Mouse (Mus musculus) MEL (cell line): ENCODE results near the gene Pmf1. TPM values are rescaled to one million over a fixed set of nuclear protein-coding genes. Genes with fewer than 3 reads are reported as not detected.
"Not testable (repeated sequence)": the region's sequence is repeated elsewhere in the genome, so short reads cannot be mapped to it uniquely, and the experiment has no call there.

Experiments
- DNase-seq: peaks from one replicate; pipeline ENCODE4 v3.0.0; 2011; ENCODE audit warnings: low read depth, low spot score
- H3K27ac ChIP-seq: 2 replicates; pipeline ENCODE4 v1.5.1; 2012; ENCODE audit warnings: low read depth, mild to moderate bottlenecking, control low read depth, low read length, moderate library complexity; ENCODE audit not compliant: control insufficient read depth
- H3K27me3 ChIP-seq, 2 experiments: fragments of 150-350 bp in 1 of 2; sonication (generic) in 1 of 2; 2 replicates each; pipeline ENCODE4 v1.6.1; 2012; ENCODE audit warnings: low read length in 2 of 2, mild to moderate bottlenecking in 2 of 2, improper control_type of control experiment in 1 of 2, moderate library complexity in 1 of 2; ENCODE audit not compliant: insufficient read depth in 2 of 2, control insufficient read depth in 1 of 2
- H3K36me3 ChIP-seq, 2 experiments: 2 replicates each; pipeline ENCODE4 v1.6.1; 2012 to 2014; ENCODE audit warnings: low read length in 2 of 2, improper control_type of control experiment in 1 of 2, inconsistent platforms in 1 of 2, mild to moderate bottlenecking in 1 of 2; ENCODE audit not compliant: insufficient read depth in 2 of 2, control insufficient read depth in 1 of 2
- H3K4me1 ChIP-seq, 2 experiments: fragments of 150-350 bp in 1 of 2; sonication (generic) in 1 of 2; 2 replicates each; pipeline ENCODE4 v1.6.1; 2012; ENCODE audit warnings: low read length in 2 of 2, improper control_type of control experiment in 1 of 2, mild to moderate bottlenecking in 1 of 2; ENCODE audit not compliant: insufficient read depth in 2 of 2, control insufficient read depth in 1 of 2
- H3K4me3 ChIP-seq, 2 experiments: fragments of 150-350 bp in 1 of 2; sonication (generic) in 1 of 2; 2 replicates each; pipeline ENCODE4 v1.5.1; 2012; ENCODE audit warnings: low read depth in 2 of 2, low read length in 2 of 2, mild to moderate bottlenecking in 2 of 2, moderate library complexity in 2 of 2, control low read depth in 1 of 2, improper control_type of control experiment in 1 of 2; ENCODE audit not compliant: control insufficient read depth in 1 of 2, insufficient read depth in 1 of 2
- H3K79me2 ChIP-seq: 2 replicates; pipeline ENCODE4 v1.6.1; 2012; ENCODE audit warnings: mild to moderate bottlenecking, low read length, moderate library complexity; ENCODE audit not compliant: control insufficient read depth, poor library complexity, insufficient read depth
- H3K9ac ChIP-seq: 2 replicates; pipeline ENCODE4 v1.6.1; 2012; ENCODE audit warnings: low read depth, mild to moderate bottlenecking, control low read depth, low read length, moderate library complexity; ENCODE audit not compliant: control insufficient read depth, poor library complexity, severe bottlenecking
- H3K9me3 ChIP-seq: fragments of 150-350 bp; sonication (generic); replicated peaks from 2 replicates; pipeline ENCODE4 v1.6.1; 2012; ENCODE audit warnings: mild to moderate bottlenecking, low read length, improper control_type of control experiment, moderate library complexity; ENCODE audit not compliant: insufficient read depth
- BHLHE40 ChIP-seq: IDR thresholded peaks from 2 replicates; pipeline ENCODE4 v1.6.1; 2012; ENCODE audit warnings: low read depth, mild to moderate bottlenecking, inconsistent platforms, low read length, improper control_type of control experiment, borderline replicate concordance
- CHD1 ChIP-seq: IDR thresholded peaks from 2 replicates; pipeline ENCODE4 v1.6.1; 2012; ENCODE audit warnings: low read depth, mild to moderate bottlenecking, inconsistent platforms, low read length, improper control_type of control experiment
- EP300 ChIP-seq, 2 experiments: IDR thresholded peaks; 2 replicates each; pipeline ENCODE4 v1.6.1; 2011; ENCODE audit warnings: improper control_type of control experiment in 2 of 2, low read length in 2 of 2, low read depth in 1 of 2, mild to moderate bottlenecking in 1 of 2
- JUND ChIP-seq: IDR thresholded peaks from 2 replicates; pipeline ENCODE4 v1.6.1; 2011; ENCODE audit warnings: low read depth, mild to moderate bottlenecking, improper control_type of control experiment, low read length
- MAX ChIP-seq: IDR thresholded peaks from 2 replicates; pipeline ENCODE4 v1.6.1; 2011; ENCODE audit warnings: low read length, improper control_type of control experiment
- MEF2A ChIP-seq: IDR thresholded peaks from 2 replicates; pipeline ENCODE4 v1.6.1; 2014; ENCODE audit warnings: low read depth, mild to moderate bottlenecking, inconsistent platforms, low read length, improper control_type of control experiment; ENCODE audit not compliant: poor library complexity, insufficient replicate concordance, severe bottlenecking; ENCODE audit errors: extremely low read depth
- RAD21 ChIP-seq: IDR thresholded peaks from 2 replicates; pipeline ENCODE4 v1.6.1; 2011; ENCODE audit warnings: mild to moderate bottlenecking, low read depth, low read length, improper control_type of control experiment
- SMC3 ChIP-seq: IDR thresholded peaks from 2 replicates; pipeline ENCODE4 v1.6.1; 2011; ENCODE audit warnings: low read depth, low read length, improper control_type of control experiment
- TAL1 ChIP-seq: IDR thresholded peaks from 2 replicates; pipeline ENCODE4 v1.6.1; 2012; ENCODE audit warnings: mild to moderate bottlenecking, inconsistent platforms, low read length, moderate library complexity, mixed read lengths
- TBP ChIP-seq: IDR thresholded peaks from 2 replicates; pipeline ENCODE4 v1.8.0; 2011; ENCODE audit warnings: low read depth, low read length, improper control_type of control experiment
- polyA plus RNA-seq, 2 experiments: library from polyadenylated mRNA; stranded (reverse) in 1 of 2; unstranded in 1 of 2; fragments of >175 nt in 1 of 2; fragments of >200 nt in 1 of 2; gene quantifications; 2 replicates each; pipeline versions ENCODE4 v1.2.1 to v1.2.4; 2012; ENCODE audit warnings: low replicate concordance in 2 of 2, low read depth in 1 of 2; ENCODE audit not compliant: insufficient read length in 2 of 2, insufficient read depth in 1 of 2, missing spikeins in 1 of 2
- total RNA-seq: library from RNA; depleted of rRNA; stranded (reverse); fragments of 300-350 nt; gene quantifications from 2 replicates; pipeline ENCODE4 v1.2.3, GENCODE M21; 2012

Gene Pmf1
- total and polyA plus RNA-seq, 3 experiments: 144 to 357 TPM; not detected in 1

DNA sequence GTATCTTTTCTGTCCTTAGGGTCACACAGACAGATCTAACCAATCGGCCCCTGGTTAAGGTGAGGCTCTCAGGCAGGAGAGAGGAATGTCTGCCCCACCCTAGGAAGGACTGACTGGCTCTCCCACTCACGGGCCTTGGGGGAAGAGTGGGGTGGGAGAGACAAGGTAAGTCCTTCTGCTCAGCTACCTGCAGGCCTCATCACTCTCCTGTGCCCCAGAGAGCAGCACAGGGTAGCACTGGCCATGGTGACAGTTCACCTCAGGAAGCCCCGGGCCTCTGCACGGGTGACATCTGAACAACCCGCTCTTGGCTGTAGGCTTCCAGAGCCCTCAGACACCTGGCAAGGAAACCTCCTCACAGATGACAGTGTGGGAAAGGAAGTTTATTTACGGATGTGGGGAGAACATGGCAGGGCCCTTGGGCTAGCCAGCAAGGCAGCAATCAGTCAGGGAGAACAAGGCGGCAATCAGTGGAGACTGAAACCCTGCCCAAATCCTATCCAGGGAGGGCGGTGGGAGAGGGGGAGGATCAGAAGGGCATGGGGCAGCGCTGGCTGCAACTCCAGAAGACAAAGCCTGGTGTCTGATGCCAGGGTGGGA lies 16.3 kb downstream of the Pmf1 start:
- peaks cover 0 to 3% of the 10 kb centered on the region in 2 experiments; a peak in 1 of 4 replicates for H3K36me3 ChIP-seq
- H3K27me3 ChIP-seq: no peaks in the 10 kb centered on the region
- no peak overlapping the region for H3K27ac ChIP-seq
- no peak for DNase-seq
- no peaks in the 10 kb centered on the region for H3K4me1 ChIP-seq
- no peak for TF ChIP-seq CHD1
- H3K79me2 ChIP-seq: no peaks in the 10 kb centered on the region
- no peaks in the 10 kb centered on the region for H3K9me3 ChIP-seq
- no peak overlapping the region for H3K4me3 ChIP-seq
- H3K9ac ChIP-seq: no peak overlapping the region

DNA sequence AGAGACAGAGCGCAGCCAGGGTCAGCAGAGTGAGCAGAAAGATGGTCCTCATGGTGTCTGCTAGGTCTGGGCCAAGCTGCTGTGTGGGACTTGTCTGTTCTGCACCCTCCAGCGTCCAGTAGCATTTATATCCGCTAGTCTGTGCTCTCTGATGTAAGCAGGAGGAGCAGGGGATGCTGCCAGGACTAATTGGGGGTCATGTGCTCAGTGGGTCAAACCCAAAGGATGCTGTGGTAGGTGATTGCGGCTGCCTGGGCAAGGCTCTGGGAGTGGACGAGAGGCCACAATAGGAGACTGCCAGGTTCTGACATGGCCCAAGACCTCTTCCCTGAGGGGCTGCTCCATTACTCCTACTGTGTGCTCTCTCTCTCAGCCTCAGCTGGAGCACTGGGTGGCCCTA lies 25.8 kb downstream of the Pmf1 start, which contains the start of gene Bglap:
Bglap (minus strand) TSS at position 101 of the 400 bp plus-strand sequence.
- Histone ChIP-seq H3K9me3 (no peaks in the 10 kb centered on the region), H3K27ac (no peak within 1 kb of the TSS), H3K27me3 (no peaks in the 10 kb centered on the region), H3K79me2 (no peaks in the 10 kb centered on the region), H3K4me3 (no peak within 1 kb of the TSS), H3K4me1 (peaks cover 2 to 6% of the 10 kb centered on the region in 2 experiments; a peak in 3 of 4 replicates), H3K36me3 (peaks cover 0 to 2% of the 10 kb centered on the region in 2 experiments; a peak in 1 of 4 replicates), H3K9ac (no peak within 1 kb of the TSS)
- no peak for DNase-seq
- TF ChIP-seq MEF2A (no peak), EP300 (IDR thresholded peaks at IDR 0.05; ENCODE audit: low read depth in 1 of 2, low read length in 2 of 2) (no peak), BHLHE40 (no peak), JUND (no peak), SMC3 (no peak), TBP (no peak), MAX (no peak), RAD21 (no peak), TAL1 (no peak)

DNA sequence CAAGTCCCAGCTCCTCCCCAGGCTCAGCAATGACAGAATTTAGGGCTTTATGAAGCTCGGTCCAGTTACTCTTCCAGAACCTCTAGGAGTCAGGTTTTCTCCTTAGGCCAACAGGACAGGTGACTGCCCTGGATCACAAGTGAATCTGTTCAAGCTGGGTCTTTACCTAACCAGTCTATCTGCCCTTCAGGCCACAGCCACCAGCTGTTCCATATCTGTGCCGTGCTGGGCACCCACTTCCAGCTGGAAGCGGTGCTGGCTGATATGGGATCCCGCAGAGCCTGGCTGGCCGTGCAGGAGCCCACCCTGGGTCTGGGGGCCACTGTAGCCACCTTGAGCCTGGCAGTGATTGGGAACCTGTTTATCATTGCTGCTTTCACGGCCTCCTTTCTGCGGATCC lies 27.7 kb downstream of the Pmf1 start:
- H3K36me3 ChIP-seq, H3K4me1 ChIP-seq, H3K79me2 ChIP-seq, DNase-seq, H3K27me3 ChIP-seq, H3K9ac ChIP-seq, H3K4me3 ChIP-seq, H3K9me3 ChIP-seq, H3K27ac ChIP-seq: not testable (repeated sequence)

DNA sequence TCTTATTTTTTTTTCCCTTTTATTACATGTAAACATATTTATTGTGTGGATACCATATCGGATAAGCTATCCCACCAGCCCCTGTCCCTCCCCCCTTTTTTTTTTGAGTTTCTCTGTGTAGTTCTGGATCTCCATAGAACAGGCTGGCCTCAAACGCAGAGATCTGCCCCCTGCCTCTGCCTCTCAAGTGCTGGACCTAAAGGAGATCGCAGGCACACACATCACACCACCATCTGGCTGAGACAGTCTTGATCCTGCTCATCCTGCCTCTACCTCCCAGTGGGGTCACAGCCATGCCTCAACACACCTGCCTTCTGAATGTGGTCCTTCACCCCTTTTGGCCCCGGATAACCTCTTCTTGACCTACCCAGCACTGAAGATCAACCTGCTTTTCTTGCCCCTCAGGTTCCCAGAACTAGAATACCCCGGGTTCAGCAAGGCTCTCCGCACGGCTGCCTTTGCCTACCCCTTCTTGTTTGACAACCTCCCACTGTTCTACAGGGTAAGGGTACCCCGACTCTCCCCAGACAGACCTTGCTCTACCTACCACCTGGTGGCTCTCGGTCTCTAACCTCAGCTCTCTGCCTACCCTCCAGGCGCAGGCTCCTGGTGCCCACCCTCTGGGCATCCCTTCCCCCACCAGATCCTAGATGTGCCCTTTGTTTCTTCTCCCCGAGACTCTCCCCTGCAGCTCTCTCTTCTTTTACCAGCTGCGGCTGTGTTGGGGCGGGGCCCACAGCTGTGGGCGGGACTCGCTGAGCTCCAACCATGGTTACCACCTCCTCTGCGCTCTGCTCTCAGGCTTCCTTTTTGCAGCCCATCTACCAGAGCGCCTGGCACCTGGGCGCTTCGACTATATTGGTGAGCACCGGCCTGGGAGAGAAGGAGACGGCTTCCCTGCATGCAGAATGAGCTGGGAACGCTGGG lies 28.5 kb downstream of the Pmf1 start:
- H3K79me2 ChIP-seq, H3K9me3 ChIP-seq, H3K27ac ChIP-seq, H3K36me3 ChIP-seq, H3K4me1 ChIP-seq, H3K27me3 ChIP-seq: not testable (repeated sequence)
- H3K4me3 ChIP-seq: peak overlapping the region; percentile 16 to 47; a peak in 2 of 4 replicates
- H3K9ac ChIP-seq: peak overlapping the region; percentile 35; the same call in 1 of the 2 replicates
- DNase-seq: peak; percentile 74

GRCm38 (mm10) chr3:88378599-88378998 lies 31.5 kb downstream of the Pmf1 start, which contains the start of gene Bglap2:
Gene Bglap2 (minus strand): TSS chr3:88378699.
- H3K4me1 ChIP-seq, H3K27me3 ChIP-seq, H3K79me2 ChIP-seq, H3K27ac ChIP-seq, DNase-seq, H3K9me3 ChIP-seq, H3K4me3 ChIP-seq, H3K36me3 ChIP-seq, H3K9ac ChIP-seq: not testable (repeated sequence)
